Mouse (Mus musculus) yolk sac, embryonic 10.5 days (tissue): ENCODE results near the gene Zfp869.
"Not testable (repeated sequence)": the region's sequence is repeated elsewhere in the genome, so short reads cannot be mapped to it uniquely, and the experiment has no call there.

Experiments used
- DNase-seq: peaks from one replicate; pipeline ENCODE4 v3.0.0-alpha.2; 2017; ENCODE audit warnings: low spot score

The Zfp869 gene

GRCm38 (mm10) chr8:69710624-69711023 lies at the start of gene Zfp869:
Gene Zfp869 (minus strand): TSS chr8:69710724.
- not testable (repeated sequence) for DNase-seq

DNA sequence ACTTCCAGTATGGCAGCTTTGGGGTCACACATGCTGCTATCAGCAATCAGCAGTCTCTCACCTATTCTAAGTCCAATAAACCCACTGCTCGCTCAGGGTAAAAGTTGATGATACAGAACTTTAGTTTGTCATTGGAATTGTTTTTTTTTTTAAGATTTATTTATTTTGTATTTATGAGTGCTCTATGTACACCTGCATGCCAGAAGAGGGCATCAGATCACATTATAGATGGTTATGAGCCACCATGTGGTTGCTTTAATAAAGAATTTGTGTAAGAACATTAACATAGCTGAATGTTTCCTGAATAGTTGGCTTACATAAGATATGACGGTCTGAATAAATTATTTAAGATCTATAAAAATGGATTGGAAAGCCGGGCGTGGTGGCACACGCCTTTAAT lies 47.8 kb upstream of the Zfp869 start:
- no peak for DNase-seq

GRCm38 (mm10) chr8:69752437-69752836 lies 41.9 kb upstream of the Zfp869 start:
- no peak for DNase-seq

DNA sequence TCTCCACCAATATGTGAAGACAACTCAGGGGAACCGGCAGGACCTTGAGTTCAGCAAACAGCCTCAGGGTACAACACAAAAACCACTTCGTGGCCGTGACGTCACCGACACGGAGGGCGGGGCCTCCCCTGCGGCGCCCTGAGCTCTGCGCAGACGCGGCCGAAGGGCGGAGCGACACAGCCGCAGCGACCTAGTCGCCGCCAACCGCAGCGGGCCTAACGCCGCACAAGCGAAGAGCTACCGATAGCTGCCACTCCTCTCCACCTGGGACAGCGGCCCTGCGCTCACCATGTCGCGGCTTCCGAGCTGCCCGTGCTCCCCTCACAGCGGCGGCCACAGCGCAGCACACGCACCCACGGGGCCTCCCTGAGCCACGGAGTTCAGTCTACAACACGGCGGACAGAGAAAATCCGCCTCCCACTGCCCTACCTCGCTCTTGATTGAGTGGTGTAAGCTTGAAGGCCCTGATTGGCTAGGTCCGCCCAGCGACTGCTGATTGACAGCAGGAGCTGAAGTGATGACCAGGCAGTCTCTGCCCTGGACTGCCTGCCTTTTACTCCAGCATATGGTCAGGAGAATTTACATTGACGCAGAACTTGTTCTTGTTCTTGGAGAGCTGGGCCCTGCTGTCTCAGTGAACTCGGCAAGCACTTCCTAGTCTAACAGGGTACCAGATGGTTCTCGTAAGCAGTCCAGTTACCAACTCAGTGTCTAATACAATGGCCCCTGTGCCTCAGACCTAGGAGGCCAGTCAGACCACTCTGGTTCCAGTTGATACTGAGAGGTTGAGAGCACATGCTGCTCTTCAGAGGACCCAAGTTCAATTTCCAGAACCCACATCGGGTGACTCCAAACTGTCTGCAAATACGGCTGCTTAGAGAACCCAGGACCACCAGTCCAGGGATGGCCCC lies 39.3 kb upstream of the Zfp869 start, which contains the start of gene Zfp963:
Gene Zfp963, minus strand, starts transcription at position 427 of the 911 bp plus-strand sequence.
- peak; percentile 94 for DNase-seq

- DNase-seq: no peak
Measured at GRCm38 (mm10) chr8:69741231-69741630, 30.7 kb upstream of the Zfp869 start.

- DNase-seq: no peak
Measured at GRCm38 (mm10) chr8:69740763-69741162, 30.2 kb upstream of the Zfp869 start.

DNA sequence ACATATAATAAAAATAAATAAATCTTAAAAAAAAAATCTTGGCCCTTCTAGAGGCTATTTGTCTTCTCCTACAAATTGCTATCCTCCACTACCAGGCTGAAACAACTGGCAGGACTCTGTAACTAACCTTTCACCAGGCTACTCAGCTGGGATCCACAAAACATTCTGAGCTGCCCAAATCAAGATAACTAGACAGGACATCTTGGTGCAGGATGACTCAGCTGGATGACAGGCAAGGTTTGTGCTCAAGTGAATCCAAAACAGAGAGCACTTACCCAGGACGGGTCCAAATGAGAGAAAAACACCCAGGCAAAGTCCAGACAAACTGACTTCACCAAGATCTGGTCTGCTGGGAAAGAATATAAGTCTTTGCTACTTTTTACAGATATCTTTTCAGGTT lies 25.0 kb upstream of the Zfp869 start:
- DNase-seq: no peak

DNA sequence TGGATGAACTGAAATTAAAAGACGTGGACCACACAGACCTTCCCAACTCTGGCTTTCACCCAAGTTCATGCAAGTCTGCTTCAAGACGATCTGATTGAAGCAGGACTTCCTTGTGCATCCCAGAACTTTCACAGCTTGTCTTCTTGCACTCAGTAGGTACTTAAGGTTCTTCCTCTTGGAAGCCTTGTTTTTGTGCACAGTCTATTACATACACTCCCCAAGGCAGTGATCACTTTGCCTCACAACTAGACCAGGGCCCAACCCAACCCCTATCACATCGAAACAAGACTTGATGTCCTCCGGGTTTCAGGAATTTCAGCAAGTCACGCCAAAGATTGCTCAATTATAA lies 6.7 kb upstream of the Zfp869 start:
- no peak for DNase-seq

GRCm38 (mm10) chr8:69716403-69717231 lies 6.1 kb upstream of the Zfp869 start:
- DNase-seq: peak; percentile 97

DNA sequence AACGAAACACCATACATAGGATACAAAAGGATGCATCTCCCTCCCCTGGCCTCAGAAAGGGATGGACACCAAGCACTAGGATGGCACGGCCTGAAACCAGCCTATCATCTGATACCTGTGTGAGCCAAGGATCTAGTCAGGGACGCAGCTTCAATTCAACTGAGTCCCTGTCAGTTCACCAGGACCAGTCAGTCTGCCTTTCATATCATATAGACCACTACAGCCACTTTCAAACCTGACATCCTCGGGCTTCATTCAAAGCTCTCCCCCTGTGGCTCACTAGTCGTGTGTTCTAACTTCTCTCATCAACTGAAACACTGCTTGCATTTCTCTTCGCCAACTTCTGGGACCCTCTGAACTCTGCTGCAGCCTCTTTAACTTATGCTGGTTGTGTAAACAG lies 4.8 kb upstream of the Zfp869 start:
- no peak for DNase-seq

DNA sequence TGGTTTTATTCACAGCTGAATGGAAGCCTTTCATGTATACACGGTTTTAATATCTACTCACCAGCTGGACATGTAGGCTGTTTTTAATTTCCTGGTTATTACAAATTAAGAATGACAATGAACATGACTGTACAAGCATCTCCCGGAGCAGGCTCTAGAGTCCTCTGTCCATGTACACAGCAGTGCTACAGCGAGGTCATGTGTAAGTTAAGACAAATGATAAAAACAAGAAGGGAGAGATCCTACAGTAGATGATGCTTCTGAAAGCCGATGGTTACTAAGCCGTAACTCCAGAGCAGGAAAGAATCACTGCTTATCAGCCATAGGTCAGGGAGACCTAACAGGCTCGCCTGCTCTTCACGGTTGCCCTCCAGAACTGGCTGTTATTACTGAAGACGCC lies 3.0 kb upstream of the Zfp869 start:
- DNase-seq: no peak

GRCm38 (mm10) chr8:69701810-69702209 lies 8.7 kb downstream of the Zfp869 start:
- DNase-seq: no peak

DNA sequence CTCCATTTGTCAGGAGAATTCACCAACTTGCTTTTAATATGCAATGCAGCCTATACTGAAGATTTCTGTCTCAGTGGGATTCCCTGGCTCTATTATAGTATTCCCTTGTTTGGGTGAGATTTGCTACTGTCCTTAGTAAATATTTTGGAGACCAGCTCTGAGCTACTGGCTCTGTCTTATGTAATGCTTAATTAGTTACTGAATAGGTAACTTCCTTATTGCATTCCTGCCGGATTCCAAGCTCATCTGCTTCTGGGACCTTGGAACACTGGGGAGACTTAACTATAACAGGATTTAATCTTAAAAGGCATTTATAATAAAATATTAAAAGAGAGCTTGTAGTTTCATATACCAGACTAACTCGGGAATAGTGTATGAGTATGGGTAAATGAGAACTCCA lies 45.5 kb downstream of the Zfp869 start:
- DNase-seq: not testable (repeated sequence)

DNA sequence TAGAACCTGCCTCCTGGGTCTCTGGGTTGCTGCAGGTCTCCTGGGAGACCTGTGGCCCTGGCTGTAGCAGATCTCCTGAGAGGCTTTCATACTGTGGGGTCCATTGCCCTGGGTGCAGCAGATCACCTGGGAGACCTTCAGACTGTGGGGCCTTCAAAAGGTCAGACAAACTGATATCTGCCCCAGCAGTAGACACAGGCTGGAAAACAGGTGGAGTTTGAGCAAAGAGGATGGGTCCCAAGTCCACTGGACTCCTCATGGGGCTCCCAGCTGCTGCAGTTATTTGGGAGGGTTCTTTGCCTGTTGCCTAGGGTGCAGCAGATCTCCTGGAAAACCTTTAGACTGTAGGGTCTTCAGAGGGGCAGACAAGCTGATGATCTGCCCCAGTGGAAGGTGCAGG lies 49.2 kb downstream of the Zfp869 start:
- no peak for DNase-seq
